Mouse (Mus musculus) heart, postnatal 0 days (tissue): Measurements from ENCODE around the gene Nova2.

Source experiments
- CTCF ChIP-seq: IDR thresholded peaks from 2 replicates; pipeline ENCODE4 v1.5.1; 2016; ENCODE audit warnings: antibody characterized with exemption, control low read depth, low read depth
- EP300 ChIP-seq: IDR thresholded peaks from 2 replicates; pipeline ENCODE4 v1.6.1; 2016; ENCODE audit warnings: antibody characterized with exemption, low read depth

DNA sequence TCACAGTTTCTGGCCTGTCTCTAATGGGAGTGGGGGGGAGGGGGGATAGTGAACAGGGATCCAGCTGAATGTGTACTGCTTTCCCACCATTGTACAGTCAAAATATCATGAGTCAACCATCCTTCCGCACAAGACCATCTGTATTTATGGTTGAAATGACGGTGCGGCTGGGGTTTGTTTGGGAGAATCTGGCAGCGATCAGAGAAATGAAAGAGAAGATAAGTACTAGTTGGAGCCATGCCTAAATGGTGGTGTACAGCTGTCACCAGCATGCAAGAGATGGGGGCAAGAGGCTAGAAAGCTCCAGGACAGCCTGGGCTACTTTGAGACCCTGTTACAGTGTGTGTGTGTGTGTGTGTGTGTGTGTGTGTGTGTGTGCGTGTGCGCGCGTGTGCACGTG is 52.7 kb downstream of the Nova2 start:
- TF ChIP-seq EP300 (no peak), CTCF (no peak)
